Mouse (Mus musculus) adipocyte (in vitro differentiated cells): ENCODE results near the gene Tm4sf19.
"Not testable (repeated sequence)": the region's sequence is repeated elsewhere in the genome, so short reads cannot be mapped to it uniquely, and the experiment has no call there.

Experiments used
- DNase-seq: peaks from one replicate; pipeline ENCODE4 v3.0.0-alpha.2; 2016; ENCODE audit warnings: low spot score

Tm4sf19 gene

DNA sequence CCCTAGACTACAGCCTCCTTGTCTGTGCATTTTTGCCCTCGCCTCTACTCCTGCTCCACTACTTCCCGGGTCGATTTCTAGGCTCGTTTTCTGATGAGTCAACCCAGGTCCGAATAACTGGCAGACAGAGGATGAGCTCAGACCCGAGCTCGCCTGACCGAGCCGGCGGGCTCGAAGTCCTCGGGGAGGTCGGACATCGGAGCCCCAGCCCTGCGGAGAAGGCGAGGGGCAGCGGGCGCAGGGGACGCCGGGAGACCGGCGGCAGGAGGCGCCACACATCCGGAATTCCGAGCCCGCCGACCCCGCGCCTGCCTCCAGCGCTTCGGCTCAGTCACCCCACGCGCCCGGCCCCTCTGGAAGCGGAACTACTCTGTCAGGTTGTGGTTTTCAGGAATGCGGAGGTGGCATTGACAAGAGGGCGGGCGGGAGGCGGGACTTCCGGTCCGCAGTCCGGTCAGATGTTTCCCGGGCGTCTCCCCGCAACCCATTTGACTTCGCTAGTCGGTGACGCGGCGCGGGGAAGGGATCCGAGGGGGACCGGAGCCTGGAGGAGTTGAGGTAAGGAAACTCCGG, 30.3 kb downstream of the Tm4sf19 start, which contains the start of gene Pcyt1a:
Pcyt1a (plus strand) TSS at position 448 of the 573 bp plus-strand sequence.
- DNase-seq, result peak; percentile 95

DNA sequence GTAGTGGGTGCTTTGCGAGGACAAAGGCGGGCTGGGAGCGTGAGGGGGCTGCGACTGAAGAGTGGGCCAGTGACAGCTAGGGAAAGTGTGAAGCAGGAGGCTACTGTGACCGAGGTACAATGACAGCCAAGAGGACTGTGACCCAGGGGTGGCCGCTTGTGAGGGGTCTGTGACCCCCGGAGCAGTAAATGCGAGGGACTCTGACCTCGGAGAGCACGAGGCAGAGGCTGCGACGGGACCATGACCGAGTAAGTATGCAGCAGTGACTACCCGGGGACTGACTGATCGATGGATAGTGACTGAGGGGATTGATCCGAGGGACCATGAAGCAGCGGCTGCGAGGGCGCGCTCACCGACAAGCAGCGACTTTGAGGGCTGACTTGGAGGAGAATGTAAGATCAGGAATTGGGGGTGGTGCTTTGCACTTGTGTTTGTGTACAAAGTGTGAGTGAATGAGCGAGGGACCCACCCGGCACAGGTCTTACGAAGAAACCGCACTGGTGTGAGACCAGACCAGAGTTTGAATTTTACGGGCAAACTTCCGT, 30.8 kb downstream of the Tm4sf19 start:
- peak; percentile 31 for DNase-seq

DNA sequence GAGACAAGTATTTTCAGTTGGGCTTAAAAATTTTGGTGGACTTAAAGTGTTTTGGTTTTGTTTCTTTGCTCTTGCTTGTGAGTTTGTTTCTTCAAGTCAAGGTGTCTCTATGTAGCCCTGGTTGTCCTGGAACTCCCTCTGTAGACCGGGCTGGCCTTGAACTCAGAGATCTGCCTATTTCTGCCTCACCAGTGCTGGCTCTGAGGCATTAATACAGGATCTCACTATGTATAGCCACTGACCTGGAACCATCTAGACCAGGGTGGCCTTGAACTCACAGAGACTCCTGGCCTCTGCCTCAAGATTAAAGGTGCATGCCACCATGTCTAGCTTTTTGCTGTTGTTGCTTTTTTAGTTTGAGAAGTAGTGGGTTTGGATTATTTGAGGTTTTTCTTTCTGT, 31.6 kb downstream of the Tm4sf19 start:
- no peak for DNase-seq

- DNase-seq, result no peak
These were observed 32.8 kb downstream of the Tm4sf19 start for GRCm38 (mm10) chr16:32433138-32433537.

- peak; percentile 33 for DNase-seq
These were observed 33.8 kb downstream of the Tm4sf19 start for GRCm38 (mm10) chr16:32434066-32434465.

GRCm38 (mm10) chr16:32434691-32435090, 34.4 kb downstream of the Tm4sf19 start:
- DNase-seq, result no peak

GRCm38 (mm10) chr16:32436657-32437056, 36.4 kb downstream of the Tm4sf19 start:
- no peak for DNase-seq

DNA sequence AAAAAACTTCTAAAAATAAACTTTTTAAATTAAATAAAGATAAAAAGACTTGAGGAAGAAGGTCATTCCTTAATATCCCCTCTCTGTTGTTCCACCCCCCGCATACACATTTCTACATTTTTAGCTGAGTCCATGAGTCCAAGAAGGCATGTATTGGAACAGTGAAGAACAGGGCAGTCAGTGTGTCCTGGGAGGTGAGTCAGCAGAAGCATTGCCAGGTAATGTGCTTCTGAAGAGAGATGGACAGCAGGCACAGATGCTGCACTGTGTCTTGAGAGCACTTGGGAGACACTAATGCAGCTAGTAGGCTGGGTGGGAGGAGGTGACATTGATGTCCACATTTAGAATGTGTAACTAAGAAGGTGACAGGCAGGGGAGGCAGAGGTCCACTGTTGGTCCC, 37.0 kb downstream of the Tm4sf19 start:
- no peak for DNase-seq

- no peak for DNase-seq
These were observed 41.1 kb downstream of the Tm4sf19 start for GRCm38 (mm10) chr16:32441432-32441831.

DNA sequence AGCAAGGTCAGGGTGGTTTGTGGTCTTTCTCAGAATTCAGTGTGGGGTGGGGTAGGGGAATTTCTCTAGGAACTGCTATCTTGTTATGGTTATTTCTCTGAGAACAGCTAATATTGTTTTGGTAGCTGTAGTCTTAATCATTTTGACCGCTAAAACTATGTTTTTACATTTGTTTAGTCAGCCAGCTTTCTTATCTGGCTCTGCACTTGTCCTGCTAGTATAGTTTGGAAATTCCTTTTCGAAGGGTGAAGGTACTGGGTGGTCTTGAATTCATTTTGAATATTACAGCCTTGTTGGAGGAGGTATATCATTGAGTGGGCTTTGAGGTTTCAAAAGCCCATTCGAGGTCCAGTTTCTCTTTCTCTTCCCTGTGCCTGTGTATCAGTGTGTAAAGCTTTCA, 44.3 kb downstream of the Tm4sf19 start:
- DNase-seq, result not testable (repeated sequence)

GRCm38 (mm10) chr16:32445558-32445957, 45.3 kb downstream of the Tm4sf19 start:
- no peak for DNase-seq

DNA sequence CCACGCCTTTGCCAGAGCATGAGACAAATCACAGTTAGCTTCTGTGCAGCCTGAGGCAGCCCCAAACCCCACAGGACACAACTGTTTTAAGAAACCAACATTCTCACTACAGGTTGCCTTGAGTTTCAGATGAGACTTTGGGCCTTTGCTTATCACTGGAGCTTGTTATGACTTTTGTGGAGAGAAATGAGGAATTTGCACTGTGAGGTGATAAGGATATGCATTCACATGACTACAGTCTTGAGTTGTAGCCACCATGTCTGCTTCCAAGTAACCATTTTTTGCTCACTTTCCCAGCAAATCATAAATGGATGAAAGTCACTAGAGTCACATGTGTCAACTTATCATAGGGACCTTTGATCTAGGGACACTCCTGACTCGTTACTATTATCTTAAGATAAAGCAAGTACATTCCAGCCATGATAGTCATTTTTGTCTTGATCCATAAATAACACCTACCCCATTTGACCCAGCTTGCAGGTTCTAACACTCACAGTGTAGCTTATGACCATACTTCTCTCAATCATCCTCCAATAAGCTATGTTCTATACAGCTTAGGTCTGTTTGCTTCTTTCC, 46.3 kb downstream of the Tm4sf19 start:
- no peak for DNase-seq

GRCm38 (mm10) chr16:32449665-32450064, 49.4 kb downstream of the Tm4sf19 start:
- DNase-seq, result no peak

GRCm38 (mm10) chr16:32450133-32450532, 49.8 kb downstream of the Tm4sf19 start:
- no peak for DNase-seq

- DNase-seq, result no peak
These were observed 52.8 kb downstream of the Tm4sf19 start for GRCm38 (mm10) chr16:32453102-32453501.

GRCm38 (mm10) chr16:32454646-32455045, 54.3 kb downstream of the Tm4sf19 start:
- DNase-seq, result no peak

DNA sequence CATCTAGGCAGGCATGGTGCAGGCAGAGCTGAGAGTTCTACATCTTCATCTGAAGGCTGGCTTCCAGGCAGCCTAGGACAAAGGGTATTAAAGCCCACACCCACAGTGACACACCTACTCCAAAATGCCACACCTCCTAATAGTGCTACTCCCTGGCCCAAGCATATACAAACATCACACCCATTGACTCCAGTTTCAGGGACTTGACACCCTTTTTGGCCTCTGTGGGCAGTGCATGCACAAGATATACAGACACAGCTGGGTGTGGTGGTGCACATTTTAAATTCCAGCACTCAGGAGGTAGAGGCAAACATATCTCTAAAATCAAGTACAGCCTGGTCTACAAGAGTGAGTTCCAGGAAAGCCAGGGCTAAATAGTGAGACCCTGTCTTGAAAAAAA, 55.8 kb downstream of the Tm4sf19 start:
- DNase-seq, result no peak

DNA sequence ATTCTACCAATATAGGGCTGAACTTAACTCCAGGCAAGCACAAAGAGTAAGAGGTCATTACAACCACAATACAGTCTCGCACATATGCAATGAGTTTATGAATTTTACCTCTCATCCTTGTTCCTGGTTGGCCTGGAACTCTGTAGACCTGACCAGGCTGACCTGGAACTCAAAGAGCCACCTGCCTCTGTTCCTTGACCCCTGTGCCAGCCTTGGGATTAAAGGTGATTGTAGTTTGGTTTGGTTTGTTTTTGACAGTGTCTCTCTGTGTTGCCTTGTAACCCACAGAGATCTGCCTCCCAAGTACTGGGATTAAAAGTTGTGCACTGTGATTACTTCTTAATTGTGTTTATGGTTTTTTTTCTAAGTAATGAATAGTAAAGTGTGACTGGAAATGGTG, 56.5 kb downstream of the Tm4sf19 start:
- no peak for DNase-seq
